Mouse (Mus musculus): ENCODE measurements at regions not wholly inside any gene's neighbourhood (a gene's known extent, or its start where the extent isn't known, plus 50 kb on each side); places are given as distances from the start of the nearest gene placed in this dataset.
A peak's percentile ranks its signal among the peaks of the same experiment; 100 is the strongest.
"Not testable (repeated sequence)": the region's sequence is repeated elsewhere in the genome, so short reads cannot be mapped to it uniquely, and the experiment has no call there.

DNA sequence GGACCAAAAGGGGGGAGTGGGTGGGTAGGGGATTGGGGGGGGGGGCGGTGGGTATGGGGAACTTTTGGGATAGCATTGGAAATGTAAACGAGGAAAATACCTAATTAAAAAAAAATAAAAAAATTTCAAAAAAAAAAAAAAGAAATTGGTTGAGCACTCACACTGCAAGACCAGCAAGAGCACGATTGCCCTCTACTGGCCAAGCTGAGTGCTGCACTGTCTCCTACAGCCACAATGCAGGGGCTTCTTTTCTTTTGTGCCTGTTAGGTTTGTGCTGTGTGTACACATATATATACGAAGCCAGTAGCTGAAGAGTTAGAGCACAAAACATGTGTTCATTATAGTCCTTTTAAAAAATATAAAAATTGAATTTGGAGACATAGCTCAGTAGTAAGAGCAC is 55.6 kb downstream of the Mup20 start:
- no peaks in the 10 kb centered on the region for H3K9me3 ChIP-seq (ENCODE audit: control insufficient read depth, low read length)
- no peak for ATAC-seq (ENCODE audit: insufficient read depth, low FRiP score, low TSS enrichment)
- H3K4me1 ChIP-seq (ENCODE audit: control insufficient read depth, insufficient read depth, low read length): no peaks in the 10 kb centered on the region
- H3K4me3 ChIP-seq (ENCODE audit: low read depth, low read length): no peak overlapping the region
- WGBS: 28% methylated on average over 4 of the region's 4 CpGs
- H3K9ac ChIP-seq (ENCODE audit: low read length): no peak overlapping the region
- no peaks in the 10 kb centered on the region for H3K27me3 ChIP-seq (ENCODE audit: control insufficient read depth, insufficient read depth, low read length)
- H3K36me3 ChIP-seq (ENCODE audit: control insufficient read depth, insufficient read depth, low read length): no peaks in the 10 kb centered on the region
- H3K4me2 ChIP-seq (ENCODE audit: low read depth): no peak overlapping the region
- no peak overlapping the region for H3K27ac ChIP-seq (ENCODE audit: low read depth, low read length)
- peak; percentile 53 for DNase-seq (ENCODE audit: low spot score)

DNA sequence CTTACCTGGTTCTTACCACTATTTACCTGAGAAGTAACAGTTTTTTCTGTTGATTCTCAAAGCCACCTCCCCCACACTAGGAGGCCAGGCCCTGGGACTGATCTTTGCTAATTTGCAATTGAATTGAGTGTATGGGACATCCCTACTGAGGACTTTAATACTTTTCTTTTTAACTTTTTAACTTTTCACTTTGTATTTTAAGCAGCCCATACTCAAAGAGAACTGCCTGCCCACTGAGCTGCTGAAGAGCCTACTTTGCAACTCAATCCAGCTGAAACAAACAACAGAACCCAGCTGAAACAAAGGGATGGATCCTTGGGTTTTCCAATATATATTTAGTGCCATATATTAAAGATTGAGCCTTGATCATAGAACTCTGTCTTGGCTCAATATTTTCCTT is 64.0 kb downstream of the Mup20 start:
- H3K27me3 ChIP-seq (ENCODE audit: control insufficient read depth, insufficient read depth, low read length); H3K36me3 ChIP-seq (ENCODE audit: control insufficient read depth, insufficient read depth, low read length); H3K9me3 ChIP-seq (ENCODE audit: control insufficient read depth, low read length); H3K4me1 ChIP-seq (ENCODE audit: control insufficient read depth, insufficient read depth, low read length); DNase-seq (ENCODE audit: low spot score); H3K9ac ChIP-seq (ENCODE audit: low read length); ATAC-seq (ENCODE audit: insufficient read depth, low FRiP score, low TSS enrichment); H3K4me3 ChIP-seq (ENCODE audit: low read depth, low read length); H3K27ac ChIP-seq (ENCODE audit: low read depth, low read length); H3K4me2 ChIP-seq (ENCODE audit: low read depth): not testable (repeated sequence)

DNA sequence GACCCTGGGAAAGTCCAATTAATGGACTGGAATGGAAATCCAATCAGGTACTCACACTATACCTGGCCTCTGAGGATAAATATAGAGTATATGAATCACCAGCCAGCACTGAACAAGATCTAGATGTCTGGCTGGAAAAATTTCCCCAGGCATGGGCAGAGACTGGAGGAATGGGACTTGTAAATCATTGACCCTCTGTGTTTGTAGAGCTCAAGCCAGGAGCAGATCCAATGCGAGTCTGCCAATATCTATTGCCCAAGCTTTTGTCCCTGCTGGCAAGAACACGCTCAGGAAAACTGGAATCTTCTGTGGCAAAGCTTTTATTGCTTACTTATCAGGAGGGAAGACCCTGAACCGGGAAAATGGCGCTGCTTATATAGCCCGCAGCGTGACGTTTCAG is 77.8 kb downstream of the Mup20 start:
- 96% methylated on average over 7 of the region's 7 CpGs for WGBS
- H3K36me3 ChIP-seq (ENCODE audit: control insufficient read depth, insufficient read depth, low read length): no peaks in the 10 kb centered on the region
- H3K27ac ChIP-seq (ENCODE audit: low read depth, low read length): no peak overlapping the region
- DNase-seq (ENCODE audit: low spot score) (no peak), ATAC-seq (ENCODE audit: insufficient read depth, low FRiP score, low TSS enrichment) (no peak)
- no peaks in the 10 kb centered on the region for H3K4me1 ChIP-seq (ENCODE audit: control insufficient read depth, insufficient read depth, low read length)
- H3K9ac ChIP-seq (ENCODE audit: low read length): no peak overlapping the region
- no peak overlapping the region for H3K4me2 ChIP-seq (ENCODE audit: low read depth)
- no peaks in the 10 kb centered on the region for H3K27me3 ChIP-seq (ENCODE audit: control insufficient read depth, insufficient read depth, low read length)
- H3K9me3 ChIP-seq (ENCODE audit: control insufficient read depth, low read length): no peaks in the 10 kb centered on the region
- H3K4me3 ChIP-seq (ENCODE audit: low read depth, low read length): no peak overlapping the region

DNA sequence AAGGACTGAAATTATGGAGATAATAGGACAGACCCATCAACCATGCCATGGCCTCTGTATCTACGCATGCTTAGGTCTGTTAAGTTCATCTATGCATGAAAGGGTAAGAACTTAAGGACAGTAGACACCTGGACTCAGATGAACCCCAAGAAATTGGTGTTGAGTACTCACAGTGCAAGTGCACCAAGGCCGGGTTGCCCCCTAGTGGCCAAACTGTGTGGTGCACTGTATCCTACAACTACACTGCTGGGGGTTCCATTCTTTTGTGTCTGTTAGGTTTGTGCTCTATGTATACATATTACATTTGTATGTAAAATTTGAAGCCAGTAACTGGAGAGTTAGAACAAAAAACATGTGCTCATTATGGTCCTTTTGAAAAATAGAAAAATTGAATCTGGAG is 80.7 kb downstream of the Mup20 start:
- Histone ChIP-seq H3K4me2 (ENCODE audit: low read depth) (no peak overlapping the region), H3K9me3 (ENCODE audit: control insufficient read depth, low read length) (no peaks in the 10 kb centered on the region), H3K27me3 (ENCODE audit: control insufficient read depth, insufficient read depth, low read length) (no peaks in the 10 kb centered on the region), H3K36me3 (ENCODE audit: control insufficient read depth, insufficient read depth, low read length) (no peaks in the 10 kb centered on the region), H3K27ac (ENCODE audit: low read depth, low read length) (no peak overlapping the region), H3K4me1 (ENCODE audit: control insufficient read depth, insufficient read depth, low read length) (no peaks in the 10 kb centered on the region), H3K9ac (ENCODE audit: low read length) (no peak overlapping the region), H3K4me3 (ENCODE audit: low read depth, low read length) (no peak overlapping the region)
- DNase-seq (ENCODE audit: low spot score) (peak; percentile 15), ATAC-seq (ENCODE audit: insufficient read depth, low FRiP score, low TSS enrichment) (peak; percentile 53; the same call in 1 of the 2 replicates)
- 62% methylated on average over 2 of the region's 2 CpGs for WGBS

DNA sequence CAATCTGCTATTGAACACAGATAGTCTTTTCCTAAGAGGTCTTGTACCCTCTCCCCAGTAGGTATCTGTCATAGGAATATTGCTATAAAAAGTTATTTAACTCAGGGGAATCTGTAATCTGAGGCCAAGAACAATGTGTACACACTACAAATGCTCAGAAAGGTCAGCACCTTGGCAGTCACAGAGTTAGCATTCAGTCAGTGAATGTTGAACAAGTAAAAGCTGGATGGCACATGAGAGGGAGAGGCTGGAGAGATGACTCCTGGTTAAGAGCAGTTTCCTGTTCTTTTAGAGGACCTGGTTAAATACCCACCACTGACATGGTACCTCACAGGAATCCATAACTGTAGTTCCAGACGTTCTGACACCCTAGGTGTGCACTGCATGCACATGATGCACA is 84.3 kb downstream of the Mup20 start:
- no peak overlapping the region for H3K27ac ChIP-seq (ENCODE audit: low read depth, low read length)
- DNase-seq (ENCODE audit: low spot score) (no peak), ATAC-seq (ENCODE audit: insufficient read depth, low FRiP score, low TSS enrichment) (no peak)
- no peak overlapping the region for H3K4me3 ChIP-seq (ENCODE audit: low read depth, low read length)
- no peaks in the 10 kb centered on the region for H3K9me3 ChIP-seq (ENCODE audit: control insufficient read depth, low read length)
- 73% methylated on average over 1 of the region's 1 CpGs for WGBS
- H3K4me2 ChIP-seq (ENCODE audit: low read depth): no peak overlapping the region
- no peak overlapping the region for H3K9ac ChIP-seq (ENCODE audit: low read length)
- H3K27me3 ChIP-seq (ENCODE audit: control insufficient read depth, insufficient read depth, low read length): no peaks in the 10 kb centered on the region
- H3K36me3 ChIP-seq (ENCODE audit: control insufficient read depth, insufficient read depth, low read length): no peaks in the 10 kb centered on the region
- no peaks in the 10 kb centered on the region for H3K4me1 ChIP-seq (ENCODE audit: control insufficient read depth, insufficient read depth, low read length)

DNA sequence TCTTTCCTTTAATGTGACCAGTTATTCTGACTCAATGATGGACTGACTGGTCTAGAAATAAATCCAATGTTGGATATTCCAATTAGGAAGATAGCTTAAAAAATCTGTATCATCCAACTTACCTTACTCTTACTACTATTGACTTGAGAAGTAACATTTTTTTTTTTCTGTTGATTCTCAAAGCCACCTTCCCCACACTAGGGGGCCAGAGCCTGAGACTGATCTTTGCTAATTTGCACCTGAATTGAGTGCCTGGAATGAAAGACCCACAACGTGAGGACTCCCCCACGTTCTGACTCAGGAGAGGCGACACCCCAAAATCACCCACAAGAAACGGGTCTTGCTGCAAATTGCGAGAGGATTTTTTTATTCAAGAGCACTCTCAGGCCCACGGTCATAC is 86.3 kb downstream of the Mup20 start:
- H3K9me3 ChIP-seq (ENCODE audit: control insufficient read depth, low read length); H3K4me2 ChIP-seq (ENCODE audit: low read depth); ATAC-seq (ENCODE audit: insufficient read depth, low FRiP score, low TSS enrichment); H3K9ac ChIP-seq (ENCODE audit: low read length); H3K27ac ChIP-seq (ENCODE audit: low read depth, low read length); H3K36me3 ChIP-seq (ENCODE audit: control insufficient read depth, insufficient read depth, low read length); H3K4me3 ChIP-seq (ENCODE audit: low read depth, low read length); DNase-seq (ENCODE audit: low spot score); H3K27me3 ChIP-seq (ENCODE audit: control insufficient read depth, insufficient read depth, low read length); H3K4me1 ChIP-seq (ENCODE audit: control insufficient read depth, insufficient read depth, low read length): not testable (repeated sequence)
- WGBS: 85% methylated on average over 6 of the region's 6 CpGs

DNA sequence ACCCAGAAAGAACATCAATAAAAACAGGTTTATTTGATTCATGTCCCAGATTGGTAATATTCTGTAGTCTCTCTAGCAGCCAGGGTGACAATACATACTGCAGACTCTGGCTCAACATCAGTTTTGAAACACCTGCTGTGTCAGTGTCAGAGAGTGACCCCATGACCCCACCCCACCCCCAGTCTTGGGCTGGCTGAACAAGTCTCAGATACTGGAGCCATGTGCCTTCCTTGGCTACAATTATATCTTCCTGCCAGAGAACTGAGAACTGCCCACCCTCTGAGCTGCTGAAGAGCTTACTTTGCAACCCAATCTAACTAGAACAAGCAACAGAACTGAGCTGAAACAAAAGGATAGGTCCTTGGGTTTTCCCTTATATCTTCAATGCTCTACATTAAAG is 91.6 kb downstream of the Mup20 start:
- ATAC-seq (ENCODE audit: insufficient read depth, low FRiP score, low TSS enrichment): no peak

More for the DNA sequence above, 91.6 kb downstream of the Mup20 start:
- Histone ChIP-seq H3K4me1 (ENCODE audit: control insufficient read depth, insufficient read depth, low read length) (no peaks in the 10 kb centered on the region), H3K9ac (ENCODE audit: low read length) (no peak overlapping the region), H3K9me3 (ENCODE audit: control insufficient read depth, low read length) (no peaks in the 10 kb centered on the region), H3K4me2 (ENCODE audit: low read depth) (no peak overlapping the region), H3K36me3 (ENCODE audit: control insufficient read depth, insufficient read depth, low read length) (no peaks in the 10 kb centered on the region), H3K4me3 (ENCODE audit: low read depth, low read length) (no peak overlapping the region), H3K27me3 (ENCODE audit: control insufficient read depth, insufficient read depth, low read length) (no peaks in the 10 kb centered on the region), H3K27ac (ENCODE audit: low read depth, low read length) (no peak overlapping the region)
- DNase-seq (ENCODE audit: low spot score): no peak
